Mouse (Mus musculus): ENCODE measurements at regions not wholly inside any gene's neighbourhood (a gene's known extent, or its start where the extent isn't known, plus 50 kb on each side); places are given as distances from the start of the nearest gene placed in this dataset.

GRCm38 (mm10) chr6:143372487-143372886 lies 205.5 kb downstream of the Etnk1 start:
- intact Hi-C loops (cut with DNase I), result no loop called here

- intact Hi-C loops (cut with DNase I), result no loop called here
These were observed 206.8 kb downstream of the Etnk1 start for GRCm38 (mm10) chr6:143373686-143374273.

GRCm38 (mm10) chr6:143375951-143376713 lies 209.1 kb downstream of the Etnk1 start:
- intact Hi-C loops (cut with DNase I), result no loop called here

GRCm38 (mm10) chr6:143377121-143377520 lies 210.1 kb downstream of the Etnk1 start:
- intact Hi-C loops (cut with DNase I), result no loop called here

- intact Hi-C loops (cut with DNase I), result no loop called here
These were observed 211.1 kb downstream of the Etnk1 start for GRCm38 (mm10) chr6:143378126-143378525.

- intact Hi-C loops (cut with DNase I), result no loop called here
These were observed 213.5 kb downstream of the Etnk1 start for GRCm38 (mm10) chr6:143380490-143380889.

- intact Hi-C loops (cut with DNase I), result no loop called here
These were observed 219.8 kb downstream of the Etnk1 start for GRCm38 (mm10) chr6:143386597-143387450.

- intact Hi-C loops (cut with DNase I), result no loop called here
These were observed 226.7 kb downstream of the Etnk1 start for GRCm38 (mm10) chr6:143393543-143394207.

GRCm38 (mm10) chr6:143394377-143394776 lies 227.4 kb downstream of the Etnk1 start:
- intact Hi-C loops (cut with DNase I), result no loop called here

GRCm38 (mm10) chr6:143401436-143401835 lies 234.4 kb downstream of the Etnk1 start:
- intact Hi-C loops (cut with DNase I), result no loop called here

GRCm38 (mm10) chr6:143401921-143402320 lies 234.9 kb downstream of the Etnk1 start:
- intact Hi-C loops (cut with DNase I), result no loop called here

GRCm38 (mm10) chr6:143402766-143403165 lies 235.7 kb downstream of the Etnk1 start:
- intact Hi-C loops (cut with DNase I), result no loop called here

GRCm38 (mm10) chr6:143404521-143404920 lies 237.5 kb downstream of the Etnk1 start:
- intact Hi-C loops (cut with DNase I), result no loop called here

- intact Hi-C loops (cut with DNase I), result no loop called here
These were observed 245.0 kb downstream of the Etnk1 start for GRCm38 (mm10) chr6:143412056-143412455.

- intact Hi-C loops (cut with DNase I), result no loop called here
These were observed 245.7 kb downstream of the Etnk1 start for GRCm38 (mm10) chr6:143412721-143413120.

GRCm38 (mm10) chr6:143414590-143415382 lies 247.8 kb downstream of the Etnk1 start:
- intact Hi-C loops (cut with DNase I), result no loop called here

GRCm38 (mm10) chr6:143415383-143415778 lies 248.4 kb downstream of the Etnk1 start:
- intact Hi-C loops (cut with DNase I), result no loop called here

GRCm38 (mm10) chr6:143419872-143420271 lies 252.9 kb downstream of the Etnk1 start:
- intact Hi-C loops (cut with DNase I), result no loop called here

- intact Hi-C loops (cut with DNase I), result no loop called here
These were observed 256.0 kb downstream of the Etnk1 start for GRCm38 (mm10) chr6:143423026-143423425.

GRCm38 (mm10) chr6:143425182-143425829 lies 258.3 kb downstream of the Etnk1 start:
- intact Hi-C loops (cut with DNase I), result no loop called here

Data from adrenal gland (tissue).